In the genomic region with DNA sequence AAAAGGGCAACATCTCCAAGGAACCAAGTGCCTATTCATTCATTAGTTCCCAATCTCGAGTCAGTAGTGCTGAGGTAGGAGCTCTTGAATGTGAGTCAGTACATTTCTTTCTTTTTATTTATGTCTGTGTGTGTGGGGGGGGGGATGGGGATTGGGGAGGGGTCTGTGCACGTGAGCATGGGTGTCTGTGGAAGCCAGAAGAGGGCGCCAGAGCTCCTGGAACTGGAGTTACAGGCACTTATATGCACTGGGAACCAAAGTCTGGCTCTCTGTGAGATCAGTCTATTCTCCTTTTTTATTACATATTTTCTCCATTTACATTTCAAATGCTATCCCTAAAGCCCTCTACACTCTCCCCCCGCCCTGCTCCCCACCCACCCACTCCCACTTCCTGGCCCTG, we compare ENCODE assay signal across 10 mouse cellular contexts.
"Had no signal": no experiment of that assay in that cellular context is flagged by ENCODE, and none has a peak within 500 bp of the region (broad histone marks: within the 10 kb centered on the region; RNA-seq: fewer than 3 reads in every experiment).

No protein-coding gene starts in this region.

- DNase-seq: kidney, adult 11 months; kidney, adult 8-10 months; kidney, postnatal 10 days; kidney, postnatal 36 days; layer of hippocampus, postnatal 36 days; left cerebral cortex, postnatal 4 days; liver, postnatal 0 days; lung, embryonic 14.5 days; midbrain, embryonic 14.5 days; thymus, adult 18-20 months had no signal
